Mouse (Mus musculus): Measurements from ENCODE around the gene Atp5d. TPM values are rescaled to one million over a fixed set of nuclear protein-coding genes. Genes with fewer than 3 reads are reported as not detected.
"Not testable (repeated sequence)": the region's sequence is repeated elsewhere in the genome, so short reads cannot be mapped to it uniquely, and the experiment has no call there.

Atp5d gene
- polyA plus RNA-seq, 1 experiment, result 758 TPM

DNA sequence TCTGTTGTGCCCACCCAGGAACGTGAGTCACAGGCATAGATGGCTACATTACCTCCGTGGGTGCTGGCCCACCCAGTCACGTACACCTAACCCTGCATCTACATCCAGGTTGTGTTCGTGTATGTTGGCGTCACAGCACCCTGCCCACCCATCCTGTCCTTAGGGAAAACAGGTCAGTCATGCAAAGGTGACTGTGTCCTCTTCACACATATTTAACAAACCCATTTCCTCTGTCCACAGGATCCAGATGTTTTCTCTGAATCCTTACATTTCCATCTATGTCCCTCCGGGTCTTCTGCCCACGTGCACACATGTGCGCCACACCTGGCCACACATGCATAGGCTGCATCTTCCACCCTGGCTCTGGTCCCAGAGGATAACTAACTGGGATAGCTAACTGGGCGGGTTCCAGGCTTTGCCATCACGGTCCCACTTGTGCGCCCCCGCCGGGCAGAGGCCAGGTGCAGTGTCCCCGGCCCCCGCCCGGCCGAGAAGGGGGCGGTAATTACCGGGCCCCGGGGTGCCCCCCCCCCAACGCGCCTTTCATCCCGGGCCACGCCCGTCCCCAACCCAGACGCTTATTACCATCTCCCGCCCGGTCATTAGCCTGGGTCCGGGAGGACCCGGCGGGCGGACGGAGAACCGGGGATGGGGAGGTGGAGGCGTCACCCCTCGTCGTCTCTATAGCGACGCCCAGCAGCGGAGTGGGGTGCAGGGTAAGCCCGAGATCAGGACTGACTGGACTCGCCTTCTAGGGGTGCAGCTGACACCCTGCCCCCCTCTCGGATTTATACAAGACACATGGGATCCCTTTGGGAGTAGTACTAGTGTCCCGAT lies 25.9 kb downstream of the Atp5d start:
- no peak for TF ChIP-seq POLR2A (IDR thresholded peaks at IDR 0.05; ENCODE audit: borderline replicate concordance, insufficient read depth, low read length)
- no peak for TF ChIP-seq CTCF (IDR thresholded peaks at IDR 0.05; ENCODE audit: borderline replicate concordance, insufficient read depth, low read depth, low read length)
- DNase-seq, result peak; percentile 62 to 67
- Histone ChIP-seq H3K27me3 (ENCODE audit: control insufficient read depth, insufficient read depth, low read length) (no peaks in the 10 kb centered on the region), H3K27ac (ENCODE audit: insufficient read depth, low read length) (peak overlapping the region; percentile 55), H3K4me3 (replicated peaks; ENCODE audit: insufficient read depth, low read depth, low read length) (peak overlapping the region; percentile 56), H3K4me1 (ENCODE audit: control insufficient read depth, insufficient read depth, low read length) (peaks cover 25% of the 10 kb centered on the region)
- 10% methylated on average over 44 of the region's 44 CpGs for WGBS

DNA sequence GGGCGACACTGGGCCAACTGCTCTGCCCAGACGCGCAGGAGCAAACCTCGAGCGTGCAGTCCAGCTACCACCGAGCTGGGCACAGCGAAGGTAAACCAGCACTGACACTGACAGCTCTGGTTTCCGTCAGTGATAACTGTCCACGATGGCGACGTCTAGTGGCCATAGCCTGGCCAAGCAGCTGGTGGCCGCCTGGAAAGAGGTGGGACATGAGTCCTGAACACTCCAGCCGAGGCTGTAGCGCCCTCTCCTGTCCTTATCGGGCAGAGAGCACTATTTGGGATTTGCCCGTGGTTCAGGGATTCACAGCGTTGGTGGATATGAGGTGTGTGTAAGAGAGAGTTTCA lies 26.5 kb downstream of the Atp5d start:
- peak; percentile 99 for TF ChIP-seq POLR2A (IDR thresholded peaks at IDR 0.05; ENCODE audit: borderline replicate concordance, insufficient read depth, low read length)
- peak; percentile 99 for TF ChIP-seq CTCF (IDR thresholded peaks at IDR 0.05; ENCODE audit: borderline replicate concordance, insufficient read depth, low read depth, low read length)
- WGBS, result under 1% methylated on average over 17 of the region's 17 CpGs
- peaks cover 24% of the 10 kb centered on the region for H3K4me1 ChIP-seq (ENCODE audit: control insufficient read depth, insufficient read depth, low read length)
- peak overlapping the region; percentile 55 for H3K27ac ChIP-seq (ENCODE audit: insufficient read depth, low read length)
- peak; percentile 98 to 99 for DNase-seq
- peak overlapping the region; percentile 56 for H3K4me3 ChIP-seq (replicated peaks; ENCODE audit: insufficient read depth, low read depth, low read length)
- H3K27me3 ChIP-seq (ENCODE audit: control insufficient read depth, insufficient read depth, low read length), result no peaks in the 10 kb centered on the region

DNA sequence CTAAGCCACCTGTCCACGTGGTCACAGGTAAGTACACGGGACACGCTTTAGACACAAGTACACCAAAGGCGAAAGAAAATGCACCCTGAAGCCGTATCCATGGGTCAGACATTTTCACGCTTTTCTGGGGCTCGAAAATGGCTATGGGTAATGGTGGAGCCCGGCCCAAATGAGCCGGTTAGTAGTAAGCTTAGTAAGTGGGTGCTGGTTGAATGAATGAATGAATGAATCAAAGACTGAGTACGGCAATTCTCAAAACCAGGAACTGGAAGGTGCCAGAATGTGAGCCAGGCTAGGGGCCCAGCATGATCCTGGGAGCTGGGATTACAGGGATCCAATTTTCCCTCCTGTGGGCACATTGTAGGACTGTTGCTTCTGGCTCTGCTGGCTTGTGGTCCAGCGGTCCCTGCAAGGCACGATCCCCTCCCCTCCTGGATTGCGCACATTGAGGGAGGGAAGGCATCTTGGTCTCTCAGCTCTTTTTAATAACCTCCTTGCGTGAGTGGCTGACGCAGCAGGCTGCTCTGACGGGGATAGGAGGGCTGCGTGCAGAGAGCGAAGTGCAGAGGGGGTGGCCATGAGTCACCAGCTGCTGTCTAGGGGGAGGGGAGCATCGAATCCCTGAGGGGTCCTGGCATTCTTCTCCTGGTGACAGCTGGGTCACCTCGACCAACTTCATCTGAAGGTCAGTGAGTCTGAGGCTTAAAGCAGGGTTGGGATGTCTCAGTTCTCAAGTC lies 27.1 kb downstream of the Atp5d start, which contains the start of gene Cirbp:
Gene Cirbp, plus strand, starts transcription at position 594 of the 737 bp plus-strand sequence.
- Histone ChIP-seq H3K27ac (ENCODE audit: insufficient read depth, low read length) (peak within 1 kb of the TSS; percentile 70), H3K4me3 (replicated peaks; ENCODE audit: insufficient read depth, low read depth, low read length) (peak within 1 kb of the TSS; percentile 56), H3K4me1 (ENCODE audit: control insufficient read depth, insufficient read depth, low read length) (peaks cover 21% of the 10 kb centered on the region), H3K27me3 (ENCODE audit: control insufficient read depth, insufficient read depth, low read length) (no peaks in the 10 kb centered on the region)
- 0 out of 2 replicates have a peak, but pooled peaks have one; percentile 27 for TF ChIP-seq POLR2A (IDR thresholded peaks at IDR 0.05; ENCODE audit: borderline replicate concordance, insufficient read depth, low read length)
- TF ChIP-seq CTCF (IDR thresholded peaks at IDR 0.05; ENCODE audit: borderline replicate concordance, insufficient read depth, low read depth, low read length), result no peak
- DNase-seq, result peak; percentile 67 to 75
- 7% methylated on average over 20 of the region's 20 CpGs for WGBS

DNA sequence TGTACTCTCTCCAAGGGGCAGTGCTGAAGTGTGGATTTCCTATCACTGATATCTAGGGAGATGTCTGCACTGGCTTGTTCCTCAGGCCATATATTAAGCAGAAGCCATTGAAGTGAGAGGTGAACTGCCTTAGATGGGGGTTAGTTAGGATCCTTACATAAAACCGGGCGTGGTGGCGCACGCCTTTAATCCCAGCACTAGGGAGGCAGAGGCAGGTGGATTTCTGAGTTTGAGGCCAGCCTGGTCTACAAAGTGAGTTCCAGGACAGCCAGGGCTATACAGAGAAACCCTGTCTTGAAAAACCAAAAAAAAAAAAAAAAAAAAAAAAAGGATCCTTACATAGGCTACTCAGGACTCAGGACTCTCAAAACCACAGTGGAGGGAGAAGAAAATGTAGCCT lies 27.7 kb downstream of the Atp5d start:
- Histone ChIP-seq H3K27ac (ENCODE audit: insufficient read depth, low read length) (peak overlapping the region; percentile 10), H3K4me1 (ENCODE audit: control insufficient read depth, insufficient read depth, low read length) (peaks cover 15% of the 10 kb centered on the region)
- H3K4me3 ChIP-seq (replicated peaks; ENCODE audit: insufficient read depth, low read depth, low read length); H3K27me3 ChIP-seq (ENCODE audit: control insufficient read depth, insufficient read depth, low read length); DNase-seq: not testable (repeated sequence)
- 88% methylated on average over 4 of the region's 4 CpGs for WGBS

DNA sequence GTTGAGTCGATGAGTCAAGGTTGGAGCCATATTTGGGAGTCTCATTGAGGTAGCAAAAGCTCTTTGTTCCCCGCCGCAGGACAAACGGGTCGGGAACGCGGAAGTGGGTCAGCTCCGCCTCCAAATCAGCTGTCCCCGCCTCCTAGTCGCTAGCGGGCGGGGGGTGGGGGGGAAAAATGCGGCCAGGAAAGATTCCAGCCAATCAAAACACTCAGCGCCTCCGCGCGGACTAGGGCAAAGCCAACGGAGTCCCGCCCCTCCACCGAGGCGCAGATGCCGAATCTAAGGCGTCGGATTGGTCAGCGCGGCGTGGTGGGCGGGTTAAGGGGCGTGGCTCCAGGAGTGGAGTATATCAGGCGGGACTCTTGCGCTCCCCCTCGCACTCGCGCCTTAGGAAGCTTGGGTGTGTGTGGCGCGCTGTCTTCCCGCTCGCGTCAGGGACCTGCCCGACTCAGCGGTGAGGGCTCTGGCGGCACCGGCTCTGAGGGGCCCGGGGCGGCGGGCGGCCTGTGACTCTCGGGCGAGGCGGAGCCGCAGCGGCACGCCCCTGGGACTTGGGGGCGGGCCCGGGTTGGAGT lies 29.1 kb downstream of the Atp5d start:
- Histone ChIP-seq H3K4me3 (replicated peaks; ENCODE audit: insufficient read depth, low read depth, low read length) (peak overlapping the region; percentile 97), H3K27me3 (ENCODE audit: control insufficient read depth, insufficient read depth, low read length) (no peaks in the 10 kb centered on the region), H3K27ac (ENCODE audit: insufficient read depth, low read length) (peak overlapping the region; percentile 95), H3K4me1 (ENCODE audit: control insufficient read depth, insufficient read depth, low read length) (peaks cover 19% of the 10 kb centered on the region)
- TF ChIP-seq CTCF (IDR thresholded peaks at IDR 0.05; ENCODE audit: borderline replicate concordance, insufficient read depth, low read depth, low read length) (no peak), POLR2A (IDR thresholded peaks at IDR 0.05; ENCODE audit: borderline replicate concordance, insufficient read depth, low read length) (peak; percentile 97)
- DNase-seq, result peak; percentile 99 to 100
- under 1% methylated on average over 55 of the region's 55 CpGs for WGBS

DNA sequence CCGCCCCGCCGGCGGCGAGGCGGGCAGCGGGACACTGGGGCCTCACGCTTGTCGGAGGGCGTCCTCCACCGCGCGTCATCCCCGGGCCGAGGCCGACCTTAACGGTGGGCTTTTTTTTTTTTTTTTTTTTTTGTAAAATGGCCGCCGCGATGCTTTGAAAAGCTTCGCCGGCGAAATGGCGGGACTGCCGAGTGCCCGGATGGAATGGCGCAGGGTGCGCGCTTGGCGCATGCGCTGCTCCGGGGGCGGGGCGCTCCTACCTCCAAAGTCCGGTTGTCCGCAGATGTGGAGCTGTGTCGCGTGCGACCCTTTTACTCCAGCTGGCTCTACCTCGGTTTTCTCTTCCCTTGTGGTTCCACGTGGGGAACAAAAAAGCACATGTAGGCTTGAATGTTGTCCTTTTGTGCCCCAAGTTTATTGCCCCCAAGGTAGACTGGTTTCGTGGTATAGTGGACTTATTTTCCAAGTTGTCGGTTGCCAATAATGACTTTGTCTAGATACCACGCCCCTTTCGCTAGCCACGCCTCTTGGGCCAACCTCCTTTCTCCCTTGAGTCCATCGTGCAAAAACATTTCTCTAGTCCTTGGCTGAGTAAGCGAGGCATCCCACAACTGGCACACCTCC lies 29.7 kb downstream of the Atp5d start:
- peak; percentile 93 to 96 for DNase-seq
- TF ChIP-seq POLR2A (IDR thresholded peaks at IDR 0.05; ENCODE audit: borderline replicate concordance, insufficient read depth, low read length), result no peak
- TF ChIP-seq CTCF (IDR thresholded peaks at IDR 0.05; ENCODE audit: borderline replicate concordance, insufficient read depth, low read depth, low read length), result no peak
- Histone ChIP-seq H3K27me3 (ENCODE audit: control insufficient read depth, insufficient read depth, low read length) (no peaks in the 10 kb centered on the region), H3K27ac (ENCODE audit: insufficient read depth, low read length) (peak overlapping the region; percentile 95), H3K4me3 (replicated peaks; ENCODE audit: insufficient read depth, low read depth, low read length) (peak overlapping the region; percentile 97), H3K4me1 (ENCODE audit: control insufficient read depth, insufficient read depth, low read length) (peaks cover 19% of the 10 kb centered on the region)
- WGBS, result under 1% methylated on average over 48 of the region's 48 CpGs

DNA sequence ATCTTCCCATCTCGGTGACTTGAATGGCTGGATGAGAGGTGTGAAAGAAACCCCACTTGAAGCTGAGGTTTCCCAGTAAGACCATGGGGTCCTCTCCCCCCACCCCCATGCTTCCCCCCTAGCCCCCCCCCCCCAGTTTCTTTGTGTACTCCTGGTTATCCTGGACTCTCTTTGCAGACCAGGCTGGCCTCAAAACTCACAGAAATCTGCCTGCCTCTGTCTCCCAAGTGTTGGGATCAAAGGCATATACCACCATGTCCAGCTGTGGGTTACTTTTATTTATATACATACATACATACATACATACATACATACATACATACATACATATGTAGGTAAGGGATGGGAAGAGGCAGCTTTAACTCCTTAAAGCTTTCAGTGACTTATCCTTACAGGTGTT lies 30.6 kb downstream of the Atp5d start:
- WGBS, result 30% methylated on average over 1 of the region's 1 CpGs
- H3K27ac ChIP-seq (ENCODE audit: insufficient read depth, low read length), result no peak overlapping the region
- TF ChIP-seq CTCF (IDR thresholded peaks at IDR 0.05; ENCODE audit: borderline replicate concordance, insufficient read depth, low read depth, low read length), result no peak
- TF ChIP-seq POLR2A (IDR thresholded peaks at IDR 0.05; ENCODE audit: borderline replicate concordance, insufficient read depth, low read length), result no peak
- DNase-seq, result no peak
- H3K27me3 ChIP-seq (ENCODE audit: control insufficient read depth, insufficient read depth, low read length), result no peaks in the 10 kb centered on the region
- peak overlapping the region; percentile 23 for H3K4me3 ChIP-seq (replicated peaks; ENCODE audit: insufficient read depth, low read depth, low read length)
- peaks cover 16% of the 10 kb centered on the region for H3K4me1 ChIP-seq (ENCODE audit: control insufficient read depth, insufficient read depth, low read length)

All from cerebellum, adult 2 months (tissue).